Mouse (Mus musculus): ENCODE data around the gene Gm20431. TPM values are rescaled to one million over a fixed set of nuclear protein-coding genes. Genes with fewer than 3 reads are reported as not detected.
A peak's percentile ranks its signal among the peaks of the same experiment; 100 is the strongest.

The Gm20431 gene
- polyA plus RNA-seq, 1 experiment from 2014 or later, result 7.5 TPM

GRCm38 (mm10) chr2:167583161-167583952, 77.9 kb downstream of the Gm20431 start:
- Histone ChIP-seq H3K9me3 (no peaks in the 10 kb centered on the region), H3K27ac (peak overlapping the region; percentile 83), H3K27me3 (no peaks in the 10 kb centered on the region), H3K36me3 (no peaks in the 10 kb centered on the region), H3K4me1 (replicated peaks) (peaks cover 62% of the 10 kb centered on the region), H3K4me2 (no peak overlapping the region), H3K9ac (replicated peaks) (no peak overlapping the region; the same call in 1 of the 2 replicates), H3K4me3 (replicated peaks) (no peak overlapping the region)
- WGBS, result 7% methylated on average over 10 of the region's 10 CpGs
- ATAC-seq (ENCODE audit: insufficient number of reproducible peaks, insufficient read depth, low FRiP score, low TSS enrichment, low read depth), result no peak

DNA sequence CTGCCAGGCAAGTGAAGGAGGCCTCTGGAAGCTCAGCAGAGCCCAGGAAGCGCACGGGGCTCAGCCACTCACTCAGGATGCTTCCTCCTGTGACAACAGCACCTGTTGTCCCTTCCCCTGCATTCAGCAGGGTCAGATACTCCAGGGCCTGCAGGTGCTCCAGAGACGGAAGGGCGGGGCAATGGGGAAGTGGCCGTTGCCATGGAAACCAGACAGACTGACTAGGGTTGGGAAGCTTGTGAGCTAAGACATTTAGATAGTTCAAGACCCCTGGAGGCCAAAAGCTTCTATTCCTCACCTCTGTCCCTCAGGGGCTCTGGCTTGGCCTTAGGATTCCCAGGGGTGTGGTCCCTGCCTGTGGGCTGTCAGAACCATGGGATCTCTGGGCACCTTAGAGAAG, 82.8 kb downstream of the Gm20431 start:
- Histone ChIP-seq H3K36me3 (no peaks in the 10 kb centered on the region), H3K27me3 (no peaks in the 10 kb centered on the region), H3K27ac (0 out of 2 replicates have a peak overlapping the region, but pooled peaks have one; percentile 17), H3K4me2 (no peak overlapping the region), H3K4me1 (replicated peaks) (peaks cover 33% of the 10 kb centered on the region), H3K9ac (replicated peaks) (no peak overlapping the region), H3K9me3 (no peaks in the 10 kb centered on the region), H3K4me3 (replicated peaks) (no peak overlapping the region)
- no peak for ATAC-seq (ENCODE audit: insufficient number of reproducible peaks, insufficient read depth, low FRiP score, low TSS enrichment, low read depth)
- WGBS, result 45% methylated on average over 5 of the region's 5 CpGs

- Histone ChIP-seq H3K9ac (replicated peaks) (no peak overlapping the region), H3K36me3 (no peaks in the 10 kb centered on the region), H3K9me3 (no peaks in the 10 kb centered on the region), H3K4me1 (replicated peaks) (peaks cover 20% of the 10 kb centered on the region), H3K27ac (no peak overlapping the region), H3K27me3 (no peaks in the 10 kb centered on the region), H3K4me3 (replicated peaks) (no peak overlapping the region), H3K4me2 (no peak overlapping the region)
- WGBS, result 61% methylated on average over 9 of the region's 9 CpGs
- no peak for ATAC-seq (ENCODE audit: insufficient number of reproducible peaks, insufficient read depth, low FRiP score, low TSS enrichment, low read depth)
Measured at GRCm38 (mm10) chr2:167577186-167577785, 84.0 kb downstream of the Gm20431 start.

DNA sequence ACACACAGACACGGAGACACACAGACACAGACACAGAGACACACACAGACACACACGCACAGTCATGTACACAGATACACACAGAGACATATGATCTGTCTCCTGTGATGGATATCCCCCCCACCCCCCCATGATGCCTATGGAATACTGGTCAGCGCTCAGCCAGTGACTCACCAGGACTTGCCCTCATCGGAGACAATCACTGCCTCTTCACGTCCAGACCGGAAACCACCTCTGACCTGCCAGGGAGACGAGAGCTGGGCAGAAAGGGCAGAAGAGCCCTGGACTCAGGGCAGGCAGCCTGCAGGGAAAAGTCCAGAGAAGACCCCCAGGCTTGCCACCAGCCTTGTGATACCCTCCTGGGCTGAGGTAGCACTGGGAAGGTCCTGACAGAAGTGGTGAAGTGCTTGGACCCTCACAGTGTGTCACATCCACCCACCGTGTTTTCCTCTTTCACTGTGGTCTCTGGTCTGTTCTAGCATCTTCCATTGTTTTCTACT, 85.1 kb downstream of the Gm20431 start:
- Histone ChIP-seq H3K9ac (replicated peaks) (no peak overlapping the region), H3K4me3 (replicated peaks) (no peak overlapping the region)

DNA sequence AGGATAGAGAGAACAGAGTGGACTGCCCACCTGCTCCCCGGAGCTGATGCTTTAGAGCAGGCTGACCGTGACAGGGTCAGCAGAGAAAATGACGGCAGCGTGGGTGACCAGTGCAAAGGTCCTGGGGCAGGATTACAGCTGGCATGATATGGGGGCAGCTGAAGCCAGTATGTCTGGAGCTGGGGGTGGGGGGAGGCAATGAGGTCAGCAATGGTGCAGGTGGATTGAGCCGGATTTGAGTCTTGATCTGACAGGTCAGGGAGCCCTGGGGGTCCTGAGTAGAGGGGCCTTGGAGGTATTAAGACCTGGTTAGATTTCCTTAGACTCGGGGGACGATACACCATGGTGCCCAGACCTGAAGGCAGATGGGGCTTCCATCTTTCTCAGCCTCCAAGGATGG, 85.7 kb downstream of the Gm20431 start:
- Histone ChIP-seq H3K9ac (replicated peaks) (no peak overlapping the region), H3K4me1 (replicated peaks) (peaks cover 9% of the 10 kb centered on the region), H3K27me3 (no peaks in the 10 kb centered on the region), H3K9me3 (no peaks in the 10 kb centered on the region), H3K27ac (no peak overlapping the region), H3K4me2 (no peak overlapping the region), H3K4me3 (replicated peaks) (no peak overlapping the region), H3K36me3 (no peaks in the 10 kb centered on the region)
- no peak for ATAC-seq (ENCODE audit: insufficient number of reproducible peaks, insufficient read depth, low FRiP score, low TSS enrichment, low read depth)
- WGBS, result 85% methylated on average over 7 of the region's 7 CpGs

More for the DNA sequence above, 85.1 kb downstream of the Gm20431 start:
- Histone ChIP-seq H3K4me1 (replicated peaks) (peaks cover 9% of the 10 kb centered on the region), H3K9me3 (no peaks in the 10 kb centered on the region), H3K27ac (no peak overlapping the region), H3K27me3 (no peaks in the 10 kb centered on the region), H3K36me3 (no peaks in the 10 kb centered on the region), H3K4me2 (no peak overlapping the region)
- 84% methylated on average over 8 of the region's 8 CpGs for WGBS
- ATAC-seq (ENCODE audit: insufficient number of reproducible peaks, insufficient read depth, low FRiP score, low TSS enrichment, low read depth), result no peak

GRCm38 (mm10) chr2:167574814-167575213, 86.5 kb downstream of the Gm20431 start:
- Histone ChIP-seq H3K27me3 (no peaks in the 10 kb centered on the region), H3K9me3 (no peaks in the 10 kb centered on the region), H3K4me1 (replicated peaks) (peaks cover 15% of the 10 kb centered on the region), H3K27ac (no peak overlapping the region), H3K9ac (replicated peaks) (no peak overlapping the region), H3K4me2 (no peak overlapping the region), H3K4me3 (replicated peaks) (no peak overlapping the region), H3K36me3 (no peaks in the 10 kb centered on the region)
- 63% methylated on average over 9 of the region's 9 CpGs for WGBS
- no peak for ATAC-seq (ENCODE audit: insufficient number of reproducible peaks, insufficient read depth, low FRiP score, low TSS enrichment, low read depth)

DNA sequence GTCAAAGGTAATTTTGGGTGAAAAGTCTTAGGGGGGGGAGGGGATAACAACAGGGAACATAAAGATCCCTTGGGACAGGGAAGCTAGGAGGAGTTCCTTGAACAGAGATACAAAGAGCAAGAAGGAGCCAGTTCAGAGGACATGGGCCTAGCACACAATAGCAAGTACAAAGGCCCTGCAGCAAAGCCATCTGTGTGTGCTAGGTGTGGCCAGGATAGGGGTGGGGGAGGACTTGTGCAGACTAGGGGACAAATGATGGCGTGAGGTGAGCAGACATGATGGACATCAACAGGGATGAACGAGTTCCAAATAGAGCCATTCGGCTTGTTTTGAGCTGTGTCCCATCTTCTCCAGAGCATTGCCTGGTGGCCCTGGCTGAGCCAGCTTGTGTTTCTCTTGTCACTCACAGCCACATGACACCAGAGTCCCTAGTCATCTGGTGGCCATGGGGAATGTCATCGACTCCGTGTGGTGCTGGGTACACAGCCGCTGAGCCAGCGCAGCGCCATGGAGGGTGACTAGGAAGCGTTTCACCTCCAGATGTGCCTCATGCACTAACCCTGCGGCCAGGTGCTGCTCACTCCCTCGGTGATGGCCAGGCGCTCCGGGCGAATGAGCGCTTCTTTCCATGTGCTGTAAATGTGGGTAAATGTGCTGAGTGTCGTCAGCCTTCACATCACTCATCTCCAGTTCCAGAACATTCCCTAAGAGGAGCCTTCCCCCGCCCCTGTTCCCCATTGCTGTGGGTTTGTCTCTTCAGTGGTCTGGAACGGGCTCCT, 89.7 kb downstream of the Gm20431 start:
- Histone ChIP-seq H3K36me3 (no peaks in the 10 kb centered on the region), H3K4me1 (replicated peaks) (peaks cover 20% of the 10 kb centered on the region), H3K4me2 (no peak overlapping the region), H3K4me3 (replicated peaks) (no peak overlapping the region), H3K27me3 (no peaks in the 10 kb centered on the region), H3K9ac (replicated peaks) (no peak overlapping the region), H3K9me3 (no peaks in the 10 kb centered on the region), H3K27ac (no peak overlapping the region)
- WGBS, result 78% methylated on average over 18 of the region's 18 CpGs
- ATAC-seq (ENCODE audit: insufficient number of reproducible peaks, insufficient read depth, low FRiP score, low TSS enrichment, low read depth), result no peak

DNA sequence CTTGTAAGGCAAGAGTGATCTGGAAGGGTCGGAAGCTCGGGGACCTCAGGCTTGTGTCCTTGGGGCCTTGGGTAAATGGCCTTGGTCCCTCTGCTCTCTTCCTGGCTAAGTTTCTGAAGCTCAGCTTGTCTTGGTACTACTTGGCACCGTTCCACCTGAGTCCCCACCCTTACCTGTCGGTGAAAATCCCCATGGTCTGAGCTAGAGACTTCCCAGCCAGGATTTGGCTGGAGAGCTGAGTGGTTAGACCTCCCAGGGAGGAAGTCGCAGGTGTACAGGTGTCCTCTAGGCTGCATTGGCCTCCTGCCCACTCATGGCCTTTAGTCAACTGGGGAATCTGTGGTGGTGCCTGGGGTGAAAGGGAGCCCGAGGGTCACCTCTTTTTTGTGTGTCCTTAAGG, 90.5 kb downstream of the Gm20431 start:
- peaks cover 25% of the 10 kb centered on the region for H3K4me1 ChIP-seq (replicated peaks)
- 93% methylated on average over 6 of the region's 6 CpGs for WGBS

DNA sequence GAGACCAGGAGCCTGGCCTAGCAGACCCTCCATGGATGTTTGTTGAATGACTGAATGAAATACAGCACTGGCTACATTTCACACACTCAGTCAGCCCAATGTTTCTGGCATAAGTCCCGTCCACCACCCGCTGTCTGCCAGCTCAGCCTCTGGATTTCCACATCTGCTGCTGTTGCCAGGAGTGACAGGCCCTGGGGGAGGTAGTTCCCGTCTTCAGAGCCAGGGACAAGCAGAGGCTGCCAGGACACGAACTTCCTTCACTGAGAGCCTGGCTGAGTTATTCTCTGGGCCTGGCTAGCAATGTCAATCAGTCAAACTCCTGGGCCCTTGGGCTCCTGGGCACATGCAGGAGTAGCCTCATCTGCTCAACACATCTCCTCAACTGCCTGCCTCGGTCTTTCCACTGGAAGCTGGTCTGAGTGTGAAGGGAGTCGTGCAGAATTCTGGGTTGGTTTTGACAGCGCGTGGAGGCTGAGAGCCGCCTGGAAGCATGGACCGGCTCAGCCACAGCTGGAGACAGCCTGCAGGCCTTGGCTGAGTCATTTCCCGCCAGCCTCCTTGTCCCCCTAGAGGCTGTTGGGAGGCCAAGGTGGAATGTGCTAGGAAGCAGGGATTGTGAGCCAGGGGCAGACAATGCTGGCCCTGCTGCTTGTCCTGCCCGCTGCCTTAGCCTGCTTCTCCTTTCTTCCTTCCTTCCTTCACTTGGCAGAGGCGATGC, 91.2 kb downstream of the Gm20431 start:
- Histone ChIP-seq H3K4me1 (replicated peaks) (peaks cover 32% of the 10 kb centered on the region), H3K4me3 (replicated peaks) (no peak overlapping the region), H3K9ac (replicated peaks) (no peak overlapping the region), H3K27me3 (no peaks in the 10 kb centered on the region), H3K4me2 (no peak overlapping the region), H3K9me3 (no peaks in the 10 kb centered on the region), H3K27ac (peak overlapping the region; percentile 53), H3K36me3 (no peaks in the 10 kb centered on the region)
- 66% methylated on average over 13 of the region's 13 CpGs for WGBS
- no peak for ATAC-seq (ENCODE audit: insufficient number of reproducible peaks, insufficient read depth, low FRiP score, low TSS enrichment, low read depth)

More for the DNA sequence above, 90.5 kb downstream of the Gm20431 start:
- ATAC-seq (ENCODE audit: insufficient number of reproducible peaks, insufficient read depth, low FRiP score, low TSS enrichment, low read depth), result no peak
- H3K27ac ChIP-seq, result no peak overlapping the region
- H3K4me2 ChIP-seq, result no peak overlapping the region
- no peaks in the 10 kb centered on the region for H3K36me3 ChIP-seq
- no peak overlapping the region for H3K4me3 ChIP-seq (replicated peaks)
- H3K27me3 ChIP-seq, result no peaks in the 10 kb centered on the region
- no peak overlapping the region for H3K9ac ChIP-seq (replicated peaks)
- no peaks in the 10 kb centered on the region for H3K9me3 ChIP-seq

GRCm38 (mm10) chr2:167568112-167568511, 93.2 kb downstream of the Gm20431 start:
- H3K27ac ChIP-seq, result peak overlapping the region; percentile 45; the same call in 1 of the 2 replicates
- no peak overlapping the region for H3K4me3 ChIP-seq (replicated peaks)
- no peak overlapping the region for H3K9ac ChIP-seq (replicated peaks)
- no peak for ATAC-seq (ENCODE audit: insufficient number of reproducible peaks, insufficient read depth, low FRiP score, low TSS enrichment, low read depth)
- H3K4me2 ChIP-seq, result no peak overlapping the region
- 82% methylated on average over 9 of the region's 9 CpGs for WGBS
- H3K9me3 ChIP-seq, result no peaks in the 10 kb centered on the region
- H3K4me1 ChIP-seq (replicated peaks), result peaks cover 52% of the 10 kb centered on the region
- no peaks in the 10 kb centered on the region for H3K36me3 ChIP-seq
- H3K27me3 ChIP-seq, result no peaks in the 10 kb centered on the region

Measured in limb, embryonic 12.5 days (tissue).